Mouse (Mus musculus) lung, adult 2 months (tissue): ENCODE data around the gene Polg. TPM values are rescaled to one million over a fixed set of nuclear protein-coding genes. Genes with fewer than 3 reads are reported as not detected.

Experiments used
- DNase-seq: peaks from one replicate; pipeline ENCODE4 v3.0.0; 2022
- H3K4me1 ChIP-seq: fragments of 200-500 bp; 2 replicates; pipeline ENCODE4 v1.6.1; 2011; ENCODE audit warnings: low read length; ENCODE audit not compliant: control insufficient read depth, insufficient read depth
- H3K4me3 ChIP-seq: fragments of 200-500 bp; replicated peaks from 2 replicates; pipeline ENCODE3; 2011; ENCODE audit warnings: low read depth, mild to moderate bottlenecking, control low read depth, low read length; ENCODE audit errors: extremely low read depth
- CTCF ChIP-seq: fragments of 200-500 bp; IDR thresholded peaks from 2 replicates; pipeline ENCODE4 v1.5.1; 2011; ENCODE audit warnings: mild to moderate bottlenecking, low read length, control low read depth; ENCODE audit not compliant: insufficient read depth
- POLR2A ChIP-seq: fragments of 200-500 bp; IDR thresholded peaks from 2 replicates; pipeline ENCODE4 v1.6.1; 2011; ENCODE audit warnings: low read depth, mild to moderate bottlenecking, control low read depth, low read length, borderline replicate concordance; ENCODE audit errors: extremely low read depth
- WGBS: fragments of 180-500 bp; shearing (Covaris S2); methylation state at CpG from one replicate; pipeline ENCODE4 v1.1.7; 2018; 5-methylcytosine and 5-hydroxymethylcytosine counted together
- polyA plus RNA-seq: library from polyadenylated mRNA; depleted of rRNA; stranded (reverse); fragments of >200 nt; gene quantifications from 2 replicates; pipeline ENCODE4 v1.2.3, GENCODE M21; 2012

Polg gene
- polyA plus RNA-seq, 1 experiment = 61.4 TPM

GRCm38 (mm10) chr7:79496816-79497328, 30.7 kb upstream of the Polg start:
- Histone ChIP-seq H3K4me3 (no peak overlapping the region), H3K4me1 (no peaks in the 10 kb centered on the region)
- TF ChIP-seq CTCF (no peak), POLR2A (no peak)
- no peak for DNase-seq
- WGBS = 25% methylated on average over 9 of the region's 9 CpGs

- WGBS = 7% methylated on average over 38 of the region's 38 CpGs
These were observed 30.0 kb upstream of the Polg start for GRCm38 (mm10) chr7:79495988-79496815.

GRCm38 (mm10) chr7:79493915-79494314, 27.8 kb upstream of the Polg start:
- H3K4me1 ChIP-seq = no peaks in the 10 kb centered on the region
- peak; percentile 41 for DNase-seq
- H3K4me3 ChIP-seq = no peak overlapping the region
- 11% methylated on average over 8 of the region's 8 CpGs for WGBS
- TF ChIP-seq CTCF (peak; percentile 85), POLR2A (no peak)

More at GRCm38 (mm10) chr7:79495988-79496815, 30.0 kb upstream of the Polg start:
- peak; percentile 85 for DNase-seq
- Histone ChIP-seq H3K4me1 (no peaks in the 10 kb centered on the region), H3K4me3 (no peak overlapping the region)
- TF ChIP-seq POLR2A (no peak), CTCF (peak; percentile 85)

- Histone ChIP-seq H3K4me3 (no peak overlapping the region), H3K4me1 (no peaks in the 10 kb centered on the region)
- no peak for DNase-seq
- no peak for TF ChIP-seq CTCF
- TF ChIP-seq POLR2A = no peak
- 46% methylated on average over 10 of the region's 10 CpGs for WGBS
These were observed 20.4 kb upstream of the Polg start for GRCm38 (mm10) chr7:79486528-79486927.

- Histone ChIP-seq H3K4me3 (no peak overlapping the region), H3K4me1 (peaks cover 2% of the 10 kb centered on the region; the same call in 1 of the 2 replicates)
- WGBS = 37% methylated on average over 5 of the region's 5 CpGs
- TF ChIP-seq CTCF = no peak
- TF ChIP-seq POLR2A = no peak
- DNase-seq = no peak
These were observed 8.8 kb upstream of the Polg start for GRCm38 (mm10) chr7:79474831-79475399.

- 73% methylated on average over 9 of the region's 9 CpGs for WGBS
- DNase-seq = no peak
- TF ChIP-seq CTCF (no peak), POLR2A (no peak)
- Histone ChIP-seq H3K4me3 (no peak overlapping the region), H3K4me1 (peaks cover 2% of the 10 kb centered on the region; the same call in 1 of the 2 replicates)
These were observed 7.5 kb upstream of the Polg start for GRCm38 (mm10) chr7:79473496-79474194.

- Histone ChIP-seq H3K4me3 (no peak overlapping the region), H3K4me1 (peaks cover 2% of the 10 kb centered on the region)
- 63% methylated on average over 2 of the region's 2 CpGs for WGBS
- no peak for DNase-seq
- no peak for TF ChIP-seq POLR2A
- peak; percentile 28 for TF ChIP-seq CTCF
These were observed 6.6 kb upstream of the Polg start for GRCm38 (mm10) chr7:79472792-79473191.

GRCm38 (mm10) chr7:79471436-79471835, 5.3 kb upstream of the Polg start:
- no peak for TF ChIP-seq POLR2A
- no peak; the same call in 1 of the 2 replicates for TF ChIP-seq CTCF
- 59% methylated on average over 7 of the region's 7 CpGs for WGBS
- DNase-seq = no peak
- Histone ChIP-seq H3K4me3 (no peak overlapping the region), H3K4me1 (peaks cover 6% of the 10 kb centered on the region)

GRCm38 (mm10) chr7:79470718-79471117, 4.6 kb upstream of the Polg start:
- H3K4me3 ChIP-seq = no peak overlapping the region
- H3K4me1 ChIP-seq = peaks cover 6% of the 10 kb centered on the region
- no peak for TF ChIP-seq POLR2A
- TF ChIP-seq CTCF = no peak
- DNase-seq = no peak
- WGBS = 59% methylated on average over 3 of the region's 3 CpGs
